ENCODE assay signal across 28 mouse cellular contexts in genomic region chr17:47782486-47782885, GRCm38 (mm10). TPM values are rescaled to one million over a fixed set of nuclear protein-coding genes. Genes with fewer than 3 reads are reported as not detected.
DNase-seq lines count a peak whose midpoint lies in the region; ATAC-seq and TF ChIP-seq lines count a peak whose summit lies in the region.
"Had no signal": no experiment of that assay in that cellular context is flagged by ENCODE, and none has a peak within 500 bp of the region (broad histone marks: within the 10 kb centered on the region; RNA-seq: fewer than 3 reads in every experiment).

No protein-coding gene starts in this region.

- no peak for DNase-seq in layer of hippocampus, adult 2 months (ENCODE audit: low spot score in 2 of 2)
- DNase-seq in layer of hippocampus, adult 9-11 months = no peak
- DNase-seq in ES-CJ7 (ENCODE audit: low read depth, low spot score) = peak; percentile 55
- DNase-seq in R1 (ENCODE audit: low read depth, low spot score) = peak; percentile 80
- peak; percentile 88 for DNase-seq in ZHBTc4 (ENCODE audit: low read depth, low spot score)
- DNase-seq in left cerebral cortex, adult 9 months (ENCODE audit: low spot score in 2 of 2) = no peak
- DNase-seq in urinary bladder, postnatal 36 days (ENCODE audit: low spot score in 2 of 2) = no peak
- DNase-seq: adrenal gland, adult 2 months; adrenal gland, adult 8-10 months; adrenal gland, postnatal 10 days; adrenal gland, postnatal 14 days; adrenal gland, postnatal 25 days; adrenal gland, postnatal 36 days; B cell, adult 2 months; cerebellum, adult 11 months; cerebellum, adult 11-12 months; cerebellum, adult 18-20 months; cerebellum, adult 2 months; cerebellum, adult 8-10 months had no signal

- no peak for TF ChIP-seq CTCF in layer of hippocampus, adult 2 months (conservative IDR thresholded peaks at IDR 0.05)

- no peak for ATAC-seq in frontal cortex, adult (ENCODE audit: low TSS enrichment)
- ATAC-seq: activated CD4-positive, CD25-positive, alpha-beta regulatory T cell, adult 4 months; CD4-positive, CD25-positive, alpha-beta regulatory T cell, adult 4 months; Patski had no signal

- no peak overlapping the region for H3K4me3 ChIP-seq in layer of hippocampus, adult 2 months

- H3K27ac ChIP-seq in layer of hippocampus, adult 2 months = peak overlapping the region; percentile 54; the same call in 1 of the 2 replicates

RNA-seq across cellular contexts. Expression of gene Tfeb, which starts 45.7 kb away (rescaled TPM):
- total RNA-seq in layer of hippocampus, adult 2 months (2021) = 10 to 100 TPM; 12.0 to 13.1 TPM

RNA-seq across cellular contexts. Expression of gene Mdfi, which starts 52.0 kb away (rescaled TPM):
- under 1 TPM; 0.49 to 0.83 TPM for total RNA-seq in layer of hippocampus, adult 2 months (2021)
- total RNA-seq: MEL had no signal

RNA-seq across cellular contexts. Expression of gene Pgc, which starts 55.8 kb away (rescaled TPM):
- total RNA-seq in layer of hippocampus, adult 2 months (2021) = not detected
- total RNA-seq: adrenal gland, adult 18-20 months; adrenal gland, adult 2 months; adrenal gland, adult 8-10 months; adrenal gland, postnatal 10 days; adrenal gland, postnatal 14 days; adrenal gland, postnatal 25 days; adrenal gland, postnatal 36 days; adrenal gland, postnatal 4 days; CH12.LX; G1E; MEL had no signal

Comparison
In these comparisons a context has a peak if more than half of its experiments do, and no peak if none do; other contexts are left out.
1. DNase-seq: peak in ES-CJ7 (single experiment), R1 (single experiment) and ZHBTc4 (single experiment); none in layer of hippocampus, adult 2 months (0 of 2), layer of hippocampus, adult 9-11 months (single experiment), left cerebral cortex, adult 9 months (0 of 2) and urinary bladder, postnatal 36 days (0 of 2).